Mouse (Mus musculus) layer of hippocampus, adult 8-10 months (tissue): ENCODE results near the gene Npcd. TPM values are rescaled to one million over a fixed set of nuclear protein-coding genes. Genes with fewer than 3 reads are reported as not detected.

Experiments
- DNase-seq, 2 experiments: peaks; one replicate each; pipeline ENCODE4 v3.0.0; 2022; ENCODE audit warnings: low spot score in 2 of 2
- total RNA-seq, 4 experiments: library from RNA; stranded (reverse); gene quantifications; 2 replicates each; pipeline ENCODE4 v1.2.4; 2022

The Npcd gene
- 10 to 100 TPM in 2 of 4 experiments, 1 to 10 TPM in 2; 2.8 to 19.9 (median 12.1) TPM for total RNA-seq

DNA sequence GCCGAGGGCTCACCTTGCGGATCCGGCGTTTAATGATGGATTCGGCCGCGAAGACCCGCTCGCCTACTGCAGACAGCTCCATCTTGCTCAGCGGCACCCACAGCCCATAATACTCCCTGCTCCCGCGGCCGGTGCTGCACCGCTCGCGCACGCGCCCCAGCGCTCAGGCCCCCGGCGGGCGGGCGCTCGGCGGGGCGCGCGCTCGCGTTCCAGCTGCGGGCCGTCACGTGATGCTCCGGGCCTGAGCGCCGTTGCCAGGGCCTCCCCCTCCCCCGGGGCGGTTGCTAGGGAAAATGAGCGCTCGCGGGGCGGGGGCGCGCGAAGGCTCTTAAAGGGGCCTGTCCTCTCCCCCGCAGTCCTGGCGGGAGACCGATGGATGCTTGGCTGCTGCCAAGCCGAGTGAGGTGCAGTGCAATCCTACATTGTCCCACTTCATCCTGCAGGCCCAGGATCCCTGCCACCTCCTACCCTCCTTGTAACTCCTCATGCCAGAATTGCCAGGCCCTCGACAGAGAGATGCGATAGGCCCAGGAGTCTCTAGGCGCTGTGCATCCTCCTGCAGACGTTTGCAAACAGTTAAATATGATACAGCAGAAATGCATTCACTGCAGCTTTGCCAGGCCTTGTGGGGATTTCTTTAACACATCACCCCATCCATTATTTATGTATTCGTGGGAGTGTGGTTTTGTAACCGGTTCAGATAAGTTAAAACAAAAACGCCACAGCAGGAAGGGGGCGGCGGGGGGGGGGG, at the start of gene Npcd, which contains the start of gene Cbx6:
Gene Npcd, minus strand, starts transcription at position 108 of the 751 bp plus-strand sequence.
Gene Cbx6, minus strand, starts transcription at position 559 of the 751 bp plus-strand sequence.
- DNase-seq: peak; percentile 96 to 97

DNA sequence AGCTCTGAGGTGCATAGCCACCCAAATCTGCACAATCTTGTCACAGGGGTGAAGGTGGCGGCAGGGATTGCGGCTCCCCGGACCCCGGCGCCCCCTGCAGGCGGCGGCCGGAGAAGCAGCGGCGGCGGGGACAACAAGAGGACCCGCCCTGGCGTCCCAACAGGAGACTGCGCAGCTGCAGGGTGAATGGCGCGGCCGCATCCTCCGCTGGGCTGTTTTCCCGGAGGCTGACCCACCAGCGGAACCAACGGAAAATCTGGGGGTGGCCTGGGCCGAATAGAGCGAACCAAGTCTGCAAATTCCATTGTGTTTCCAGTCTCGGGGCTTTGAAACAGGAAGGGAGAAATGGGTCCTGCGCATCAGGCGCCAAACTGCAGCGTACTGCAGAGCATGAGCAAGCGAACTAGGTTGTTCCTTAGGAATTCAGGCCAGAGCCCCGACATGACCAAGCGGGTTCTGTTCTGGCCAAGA, 49.4 kb upstream of the Npcd start:
- peak; percentile 90 to 95 for DNase-seq

DNA sequence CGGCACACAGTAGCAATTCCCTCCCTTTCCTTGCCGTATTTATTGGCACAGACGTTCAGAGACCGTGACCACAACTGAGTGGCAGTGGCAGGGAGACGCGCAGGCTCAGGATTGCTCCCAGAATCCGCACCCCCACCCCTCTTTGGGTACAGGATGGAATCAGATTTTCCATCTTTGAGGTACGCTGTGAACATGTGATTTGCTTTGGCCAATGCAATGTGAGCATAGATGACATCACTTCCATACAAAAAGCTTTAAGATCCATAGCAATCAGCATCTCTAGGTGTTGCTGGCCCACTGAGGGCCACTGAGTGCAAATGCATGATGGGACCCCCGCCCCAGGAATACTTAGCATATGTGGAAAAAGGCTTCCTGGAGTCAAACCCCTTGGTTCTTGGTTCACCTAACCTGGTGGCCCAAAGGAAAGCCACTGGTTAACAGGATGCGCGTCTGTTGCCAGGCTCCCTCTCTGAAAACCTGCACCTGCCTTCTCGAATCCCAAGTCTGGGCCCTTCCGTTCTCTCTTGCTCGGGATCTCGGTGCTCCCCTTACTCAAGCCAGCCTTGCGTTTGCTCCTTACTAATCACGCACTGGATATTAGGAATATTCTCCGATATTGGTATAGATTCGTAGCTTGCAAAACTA, 48.7 kb upstream of the Npcd start:
- peak; percentile 70 to 72 for DNase-seq

GRCm38 (mm10) chr15:79880477-79880876, 46.4 kb upstream of the Npcd start:
- DNase-seq: no peak

GRCm38 (mm10) chr15:79879319-79879718, 45.3 kb upstream of the Npcd start:
- DNase-seq: peak; percentile 68 to 75

DNA sequence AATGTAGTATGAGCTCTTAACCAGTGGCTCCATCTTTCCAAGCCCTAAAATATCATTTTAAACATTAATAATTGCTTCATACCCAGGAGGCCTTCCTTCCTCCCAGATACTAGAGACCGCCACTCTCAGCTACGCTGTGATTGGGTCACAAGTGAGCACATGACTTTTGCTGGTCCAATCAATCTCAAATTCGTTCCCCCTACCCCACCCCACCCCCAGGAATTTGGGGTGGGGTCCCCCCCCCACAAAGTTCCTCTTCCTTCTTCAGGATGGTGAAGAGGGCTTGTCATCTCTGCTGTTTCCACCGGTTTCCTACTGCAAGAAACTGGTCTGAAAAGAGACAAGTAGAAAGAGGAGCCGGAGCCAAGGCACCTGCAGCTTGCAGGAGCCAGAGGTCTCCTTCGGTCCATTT, 44.7 kb upstream of the Npcd start:
- no peak for DNase-seq

DNA sequence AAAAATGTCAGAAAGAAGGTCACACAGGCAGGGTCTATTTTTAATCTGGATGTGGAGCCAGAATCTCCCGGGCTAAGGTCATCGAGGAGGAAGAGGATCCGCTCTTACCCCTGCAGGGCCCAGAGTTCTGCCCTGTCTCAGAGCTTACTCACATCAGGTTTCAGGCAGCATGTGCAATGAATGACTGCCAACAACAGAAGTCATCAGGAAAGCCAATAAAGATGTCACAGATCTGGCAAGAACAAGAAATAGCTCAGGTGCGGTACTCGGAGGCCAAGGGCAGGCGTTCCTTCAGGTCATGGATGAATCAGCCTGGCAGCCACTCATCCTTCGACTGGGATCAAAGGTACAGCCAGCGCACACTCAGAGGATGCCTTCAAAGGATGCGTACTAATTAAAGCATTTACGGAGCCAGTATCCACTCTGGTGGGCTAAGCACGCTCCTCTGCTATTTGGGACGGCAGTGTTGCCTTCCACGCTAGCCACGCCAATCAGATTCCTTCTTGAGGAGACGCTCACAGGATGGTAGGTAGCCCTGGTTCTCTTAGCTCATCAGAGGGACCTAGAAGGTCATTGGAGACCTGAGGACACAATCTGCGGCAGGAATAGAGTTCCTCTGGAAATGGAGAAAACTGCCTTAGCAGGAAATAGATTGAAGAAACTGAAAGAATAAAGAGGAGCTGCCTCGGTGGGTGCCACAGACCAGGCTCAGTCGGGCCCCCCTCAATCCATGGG, 41.4 kb upstream of the Npcd start:
- DNase-seq: no peak

GRCm38 (mm10) chr15:79873995-79874394, 40.0 kb upstream of the Npcd start:
- DNase-seq: no peak

DNA sequence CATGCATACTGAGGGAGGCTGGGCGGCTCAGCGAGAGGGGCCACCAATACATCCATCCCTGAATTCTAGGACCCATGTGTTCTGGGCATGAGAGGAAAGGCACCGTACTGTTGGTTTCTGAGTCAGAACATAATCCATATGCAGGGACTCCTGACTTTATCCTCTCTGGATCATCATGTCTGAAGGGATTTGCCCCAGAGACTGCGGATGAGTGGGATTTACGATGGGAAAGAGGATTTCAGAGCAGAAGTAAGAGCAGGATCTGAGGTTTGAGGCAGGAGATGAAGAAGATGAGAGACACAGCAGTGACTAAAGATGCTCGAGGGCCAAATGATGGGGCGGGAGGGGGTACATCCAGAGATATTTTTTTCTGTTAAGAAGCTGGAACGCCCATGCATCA, 39.5 kb upstream of the Npcd start:
- DNase-seq: no peak

- no peak for DNase-seq
Observed at GRCm38 (mm10) chr15:79867260-79868002, 33.4 kb upstream of the Npcd start.

GRCm38 (mm10) chr15:79859821-79860220, 25.8 kb upstream of the Npcd start:
- DNase-seq: no peak

- no peak for DNase-seq
Observed at GRCm38 (mm10) chr15:79858979-79859378, 24.9 kb upstream of the Npcd start.

DNA sequence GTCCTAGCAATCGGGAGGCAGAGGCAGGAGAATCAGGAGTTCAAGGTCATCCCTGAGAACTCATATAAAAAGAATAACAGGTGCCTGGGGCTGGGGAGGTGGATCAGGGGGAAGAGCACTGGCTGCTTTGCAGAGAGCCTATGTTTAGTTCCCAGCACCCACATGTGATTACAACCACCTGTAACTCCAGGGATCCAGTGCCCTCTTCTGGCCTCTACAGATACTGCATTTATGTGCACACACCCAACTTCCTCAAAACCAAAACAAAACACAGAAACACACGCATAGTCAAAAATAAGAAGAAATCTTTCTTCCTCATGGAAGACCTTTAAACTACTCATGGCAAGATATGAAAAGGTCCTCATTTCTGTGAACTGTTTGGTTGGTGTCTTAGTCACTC, 16.1 kb upstream of the Npcd start:
- DNase-seq: no peak

DNA sequence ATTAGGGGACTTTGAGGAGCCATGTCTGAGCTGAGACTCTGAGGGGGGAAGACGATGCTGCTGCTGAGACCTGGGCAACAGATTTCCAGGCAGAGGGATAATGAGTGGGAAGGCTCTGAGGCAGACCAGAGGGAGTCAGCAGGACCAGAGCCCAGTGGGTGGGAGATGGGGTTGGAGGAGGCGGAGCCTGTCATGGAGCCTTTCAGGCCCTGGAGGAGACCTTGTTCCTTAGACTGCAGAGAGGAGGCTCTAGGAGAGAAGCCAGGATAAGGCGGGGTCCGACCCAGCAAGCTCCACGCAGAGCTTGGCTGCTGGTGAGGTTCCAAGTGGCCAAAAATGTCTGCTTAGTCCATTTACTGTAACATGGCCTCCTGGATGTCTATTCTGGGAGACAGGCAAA, 13.1 kb upstream of the Npcd start:
- no peak for DNase-seq

DNA sequence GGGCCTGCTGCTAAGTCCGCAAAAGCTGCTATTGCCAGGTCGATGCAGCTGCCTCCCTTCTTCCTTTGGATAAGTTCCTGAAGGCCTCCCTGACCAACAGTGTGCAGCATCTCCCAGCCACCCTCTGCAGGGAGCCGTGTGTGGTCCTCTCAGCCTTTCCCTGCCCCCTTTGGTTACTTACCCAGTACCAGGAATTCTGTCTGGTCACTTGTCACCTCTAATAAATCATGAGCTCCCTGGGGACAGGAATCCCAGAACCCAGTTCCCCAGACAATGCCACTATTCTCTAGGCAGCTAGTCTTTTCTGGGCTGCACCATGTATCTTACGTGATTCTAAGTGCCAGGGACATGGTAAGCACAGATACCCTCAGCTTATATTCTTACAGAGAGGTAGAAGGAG, 11.9 kb upstream of the Npcd start:
- no peak for DNase-seq

DNA sequence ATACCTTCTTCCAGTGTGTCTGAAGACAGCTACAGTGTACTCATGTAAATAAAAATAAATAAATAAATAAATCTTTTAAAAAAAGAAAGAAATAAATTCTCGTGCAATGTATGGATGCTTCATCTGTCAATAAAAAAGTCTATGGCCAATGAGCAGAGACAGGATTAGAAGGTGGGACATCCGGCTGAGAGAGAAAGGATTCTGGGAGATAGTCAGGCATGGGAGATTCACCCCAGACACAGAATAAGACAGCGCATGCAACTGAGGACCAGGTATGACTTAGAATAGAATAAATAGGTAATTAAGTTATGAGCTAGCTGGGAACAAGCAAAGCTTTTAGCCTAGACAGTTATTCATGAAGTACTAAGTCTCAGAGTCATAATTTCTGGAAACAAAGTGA, 8.9 kb upstream of the Npcd start:
- DNase-seq: no peak

GRCm38 (mm10) chr15:79840281-79840680, 6.2 kb upstream of the Npcd start:
- DNase-seq: no peak

- no peak for DNase-seq
Observed at GRCm38 (mm10) chr15:79834881-79835260, 834 bp upstream of the Npcd start.

- peak; percentile 28 to 48 for DNase-seq
Observed at GRCm38 (mm10) chr15:79833251-79834050, 586 bp downstream of the Npcd start.

- peak; percentile 65 to 78 for DNase-seq
Observed at GRCm38 (mm10) chr15:79832064-79832900, 1.8 kb downstream of the Npcd start.
